Mouse (Mus musculus) ES-Bruce4 (cell line): Measurements from ENCODE around the gene Adm2. TPM values are rescaled to one million over a fixed set of nuclear protein-coding genes. Genes with fewer than 3 reads are reported as not detected.

Experiments used
- H3K27ac ChIP-seq: 2 replicates; pipeline ENCODE4 v1.5.1; 2012; ENCODE audit warnings: low read length, inconsistent platforms; ENCODE audit not compliant: insufficient read depth
- H3K27me3 ChIP-seq: 2 replicates; pipeline ENCODE4 v1.6.1; 2012; ENCODE audit warnings: mild to moderate bottlenecking, low read length, inconsistent platforms; ENCODE audit not compliant: control insufficient read depth, poor library complexity, insufficient read depth, severe bottlenecking
- H3K36me3 ChIP-seq: 2 replicates; pipeline ENCODE4 v1.6.1; 2012; ENCODE audit warnings: inconsistent platforms, mild to moderate bottlenecking, low read length, moderate library complexity; ENCODE audit not compliant: control insufficient read depth, poor library complexity, insufficient read depth, severe bottlenecking
- H3K4me1 ChIP-seq: one replicate; pipeline ENCODE4 v1.8.1; 2011; ENCODE audit warnings: low read length; ENCODE audit not compliant: control insufficient read depth, insufficient read depth
- H3K4me3 ChIP-seq: 2 replicates; pipeline ENCODE4 v1.5.1; 2011; ENCODE audit warnings: low read depth, mild to moderate bottlenecking, low read length
- H3K9ac ChIP-seq: 2 replicates; pipeline ENCODE4 v1.6.1; 2012; ENCODE audit warnings: low read depth, mild to moderate bottlenecking, inconsistent platforms; ENCODE audit not compliant: poor library complexity, severe bottlenecking
- H3K9me3 ChIP-seq: replicated peaks from 2 replicates; pipeline ENCODE4 v1.6.1; 2012; ENCODE audit warnings: mild to moderate bottlenecking, low read length, inconsistent platforms; ENCODE audit not compliant: control insufficient read depth, poor library complexity, insufficient read depth, severe bottlenecking
- CTCF ChIP-seq: IDR thresholded peaks from one replicate; pipeline ENCODE4 v1.8.1; 2011; ENCODE audit warnings: low read depth, low read length
- EP300 ChIP-seq: IDR thresholded peaks from 2 replicates; pipeline ENCODE4 v1.6.1; 2011; ENCODE audit warnings: low read depth, low read length; ENCODE audit not compliant: insufficient read depth
- POLR2A ChIP-seq: IDR thresholded peaks from one replicate; pipeline ENCODE4 v1.8.1; 2011; ENCODE audit warnings: low read length; ENCODE audit not compliant: insufficient read depth
- polyA plus RNA-seq: library from polyadenylated mRNA; stranded (reverse); fragments of >200 nt; gene quantifications from 2 replicates; pipeline ENCODE4 v1.2.4, GENCODE M21; 2011; ENCODE audit warnings: low read depth; ENCODE audit not compliant: missing spikeins, insufficient read depth, insufficient read length

Gene Adm2
- polyA plus RNA-seq, 1 experiment: 1.1 TPM

GRCm38 (mm10) chr15:89300600-89300999, 21.9 kb upstream of the Adm2 start:
- TF ChIP-seq EP300: no peak
- TF ChIP-seq CTCF: no peak
- TF ChIP-seq POLR2A: no peak
- no peaks in the 10 kb centered on the region for H3K27me3 ChIP-seq
- H3K4me3 ChIP-seq: no peak overlapping the region
- no peaks in the 10 kb centered on the region for H3K4me1 ChIP-seq
- no peak overlapping the region for H3K9ac ChIP-seq
- H3K27ac ChIP-seq: no peak overlapping the region
- H3K36me3 ChIP-seq: peaks cover 15% of the 10 kb centered on the region
- H3K9me3 ChIP-seq: no peaks in the 10 kb centered on the region

GRCm38 (mm10) chr15:89305966-89306365, 16.6 kb upstream of the Adm2 start:
- H3K36me3 ChIP-seq: peaks cover 8% of the 10 kb centered on the region; the same call in 1 of the 2 replicates
- TF ChIP-seq POLR2A (no peak), EP300 (no peak), CTCF (no peak)
- no peak overlapping the region for H3K4me3 ChIP-seq
- no peaks in the 10 kb centered on the region for H3K27me3 ChIP-seq
- no peaks in the 10 kb centered on the region for H3K9me3 ChIP-seq
- H3K9ac ChIP-seq: no peak overlapping the region
- H3K4me1 ChIP-seq: no peaks in the 10 kb centered on the region
- no peak overlapping the region for H3K27ac ChIP-seq

- Histone ChIP-seq H3K9me3 (no peaks in the 10 kb centered on the region), H3K27ac (no peak overlapping the region), H3K4me1 (no peaks in the 10 kb centered on the region), H3K27me3 (no peaks in the 10 kb centered on the region), H3K9ac (no peak overlapping the region), H3K36me3 (peaks cover 5% of the 10 kb centered on the region; the same call in 1 of the 2 replicates), H3K4me3 (no peak overlapping the region)
- TF ChIP-seq CTCF: no peak
- no peak for TF ChIP-seq POLR2A
- no peak for TF ChIP-seq EP300
Measured at GRCm38 (mm10) chr15:89307461-89307860, 15.1 kb upstream of the Adm2 start.

GRCm38 (mm10) chr15:89308406-89309139, 13.9 kb upstream of the Adm2 start:
- no peaks in the 10 kb centered on the region for H3K36me3 ChIP-seq
- no peak overlapping the region for H3K4me3 ChIP-seq
- no peak for TF ChIP-seq EP300
- TF ChIP-seq POLR2A: no peak
- TF ChIP-seq CTCF: no peak
- no peaks in the 10 kb centered on the region for H3K9me3 ChIP-seq
- H3K27me3 ChIP-seq: no peaks in the 10 kb centered on the region
- H3K9ac ChIP-seq: no peak overlapping the region
- no peak overlapping the region for H3K27ac ChIP-seq
- H3K4me1 ChIP-seq: no peaks in the 10 kb centered on the region

GRCm38 (mm10) chr15:89309962-89310498, 12.5 kb upstream of the Adm2 start:
- no peak overlapping the region for H3K9ac ChIP-seq
- H3K36me3 ChIP-seq: no peaks in the 10 kb centered on the region
- no peak overlapping the region for H3K27ac ChIP-seq
- no peaks in the 10 kb centered on the region for H3K27me3 ChIP-seq
- H3K9me3 ChIP-seq: no peaks in the 10 kb centered on the region
- H3K4me1 ChIP-seq: no peaks in the 10 kb centered on the region
- TF ChIP-seq CTCF (no peak), POLR2A (no peak), EP300 (no peak)
- no peak overlapping the region for H3K4me3 ChIP-seq

- H3K27me3 ChIP-seq: no peaks in the 10 kb centered on the region
- no peaks in the 10 kb centered on the region for H3K9me3 ChIP-seq
- H3K27ac ChIP-seq: no peak overlapping the region
- H3K4me1 ChIP-seq: no peaks in the 10 kb centered on the region
- no peaks in the 10 kb centered on the region for H3K36me3 ChIP-seq
- no peak overlapping the region for H3K4me3 ChIP-seq
- no peak overlapping the region for H3K9ac ChIP-seq
- TF ChIP-seq POLR2A (no peak), EP300 (no peak), CTCF (no peak)
Measured at GRCm38 (mm10) chr15:89313359-89313758, 9.2 kb upstream of the Adm2 start.
